Mouse (Mus musculus): ENCODE measurements around the gene Auh. TPM values are rescaled to one million over a fixed set of nuclear protein-coding genes. Genes with fewer than 3 reads are reported as not detected.

Auh gene
- total and polyA plus RNA-seq, 3 experiments: 14.7 to 19.5 TPM; not detected in 1

DNA sequence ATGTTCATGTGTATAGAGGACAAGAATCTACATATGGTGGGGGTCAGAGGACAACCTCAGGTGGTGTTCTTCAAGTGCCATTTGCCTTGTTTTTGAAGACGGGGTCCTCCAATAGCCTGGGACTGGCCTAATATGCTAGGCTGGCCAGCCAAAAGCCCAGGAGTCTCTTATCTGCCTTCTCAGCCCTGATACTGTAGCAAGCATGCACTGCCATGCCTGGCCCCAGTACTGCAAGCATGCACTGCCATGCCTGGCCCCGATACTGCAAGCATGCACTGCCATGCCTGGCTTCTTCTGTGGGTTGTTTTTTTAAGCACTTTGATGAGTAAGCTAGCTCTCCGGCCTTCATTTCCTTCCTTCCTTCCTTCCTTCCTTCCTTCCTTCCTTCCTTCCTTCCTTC lies 115.7 kb downstream of the Auh start:
- TF ChIP-seq RAD21 (IDR thresholded peaks at IDR 0.05; ENCODE audit: low read depth, low read length): no peak
- TF ChIP-seq ZC3H11A (IDR thresholded peaks at IDR 0.05; ENCODE audit: low read depth, low read length): no peak
- TF ChIP-seq NELFE (IDR thresholded peaks at IDR 0.05; ENCODE audit: low read depth, low read length): no peak
- TF ChIP-seq SMC3 (IDR thresholded peaks at IDR 0.05; ENCODE audit: low read depth, low read length): no peak
- no peak for TF ChIP-seq ZKSCAN1 (IDR thresholded peaks at IDR 0.05; ENCODE audit: low read depth, low read length)
- TF ChIP-seq ETS1 (IDR thresholded peaks at IDR 0.05; ENCODE audit: low read depth, low read length): no peak
- no peak for TF ChIP-seq MXI1 (IDR thresholded peaks at IDR 0.05; ENCODE audit: low read depth, low read length)
- TF ChIP-seq MAZ (IDR thresholded peaks at IDR 0.05; ENCODE audit: low read depth, low read length): no peak
- TF ChIP-seq USF1 (IDR thresholded peaks at IDR 0.05; ENCODE audit: low read depth, low read length): no peak
- TF ChIP-seq MAFK (IDR thresholded peaks at IDR 0.05; ENCODE audit: borderline replicate concordance, low read depth, low read length): no peak
- H3K9ac ChIP-seq (ENCODE audit: control insufficient read depth, low read depth, low read length, poor library complexity, severe bottlenecking): no peak overlapping the region
- H3K27ac ChIP-seq (ENCODE audit: control insufficient read depth, low read depth, low read length): no peak overlapping the region
- no peaks in the 10 kb centered on the region for H3K9me3 ChIP-seq (replicated peaks; ENCODE audit: insufficient read depth, low read length)
- no peaks in the 10 kb centered on the region for H3K36me3 ChIP-seq (ENCODE audit: control insufficient read depth in 1 of 2, insufficient read depth in 2 of 2, low read length in 2 of 2)
- DNase-seq (ENCODE audit: low read depth, low spot score): no peak
- H3K4me1 ChIP-seq (ENCODE audit: control insufficient read depth in 1 of 2, insufficient read depth in 2 of 2, low read length in 2 of 2): no peaks in the 10 kb centered on the region
- H3K4me3 ChIP-seq (ENCODE audit: control insufficient read depth in 1 of 2, insufficient read depth in 1 of 2, low read depth in 2 of 2, low read length in 2 of 2): no peak overlapping the region
- H3K79me2 ChIP-seq (ENCODE audit: control insufficient read depth, insufficient read depth, low read length, poor library complexity): no peaks in the 10 kb centered on the region
- no peaks in the 10 kb centered on the region; a peak in 1 of 4 replicates for H3K27me3 ChIP-seq (ENCODE audit: control insufficient read depth in 1 of 2, insufficient read depth in 2 of 2, low read length in 2 of 2)

DNA sequence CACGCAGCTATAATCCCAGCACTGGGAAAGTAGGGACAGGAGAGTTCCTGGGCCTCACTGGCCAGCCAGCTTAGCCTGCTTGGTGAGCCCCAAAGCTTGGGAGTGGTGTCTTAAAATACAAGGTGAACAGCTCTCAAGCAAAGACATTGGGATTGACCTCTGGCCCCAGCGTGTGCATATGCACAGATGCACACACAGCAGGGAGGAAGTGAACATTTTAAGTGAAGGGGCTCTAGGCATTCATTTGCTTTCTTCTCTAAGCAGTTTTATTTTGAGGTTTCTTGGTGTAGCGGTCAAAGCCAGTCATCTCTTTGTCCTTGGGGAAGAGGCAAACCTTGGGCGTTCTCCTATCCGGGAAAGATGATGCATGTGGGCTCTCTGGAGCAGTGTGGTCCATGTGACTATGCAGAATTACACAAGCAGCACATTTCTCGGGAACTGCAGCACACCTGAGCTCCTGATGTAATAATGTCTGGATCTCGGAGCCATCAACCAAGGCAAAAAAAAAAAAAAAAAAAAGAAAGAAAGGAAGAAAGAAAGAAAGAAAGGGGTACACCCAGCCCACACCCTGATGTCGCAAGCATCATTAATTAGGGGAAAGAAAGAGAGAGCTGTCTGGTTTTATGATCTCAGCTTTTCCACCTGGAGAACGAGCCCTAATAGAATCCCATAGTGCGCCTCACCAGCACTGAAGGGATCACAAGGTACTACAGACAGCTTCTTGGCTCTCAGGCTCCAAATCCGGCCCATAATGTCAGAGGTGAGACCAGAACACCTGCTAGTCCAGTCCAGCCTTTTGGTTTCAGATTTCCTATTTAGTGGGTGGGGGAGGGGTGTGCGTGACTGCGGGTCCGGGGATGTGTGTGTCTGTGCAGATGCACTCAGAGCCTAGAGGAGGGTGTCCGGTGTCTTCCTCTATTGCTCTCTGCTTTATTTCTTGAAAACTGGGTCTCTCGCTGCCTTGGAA lies 116.6 kb downstream of the Auh start:
- Histone ChIP-seq H3K4me1 (ENCODE audit: control insufficient read depth in 1 of 2, insufficient read depth in 2 of 2, low read length in 2 of 2) (no peaks in the 10 kb centered on the region), H3K9me3 (replicated peaks; ENCODE audit: insufficient read depth, low read length) (no peaks in the 10 kb centered on the region)
- no peak for DNase-seq (ENCODE audit: low read depth, low spot score)

More for the DNA sequence above, 116.6 kb downstream of the Auh start:
- no peak overlapping the region for H3K4me3 ChIP-seq (ENCODE audit: control insufficient read depth in 1 of 2, insufficient read depth in 1 of 2, low read depth in 2 of 2, low read length in 2 of 2)
- H3K27ac ChIP-seq (ENCODE audit: control insufficient read depth, low read depth, low read length): no peak overlapping the region
- no peak overlapping the region for H3K9ac ChIP-seq (ENCODE audit: control insufficient read depth, low read depth, low read length, poor library complexity, severe bottlenecking)
- no peak for TF ChIP-seq ZNF384 (IDR thresholded peaks at IDR 0.05; ENCODE audit: low read depth, low read length)
- TF ChIP-seq POLR2A (IDR thresholded peaks at IDR 0.05; ENCODE audit: control insufficient read depth in 1 of 2, insufficient read depth in 1 of 2, low read depth in 1 of 2, low read length in 2 of 2, poor library complexity in 1 of 2): no peak
- TF ChIP-seq SMC3 (IDR thresholded peaks at IDR 0.05; ENCODE audit: low read depth, low read length): no peak
- TF ChIP-seq USF2 (IDR thresholded peaks at IDR 0.05; ENCODE audit: borderline replicate concordance in 1 of 2, insufficient read depth in 1 of 2, low read depth in 1 of 2, low read length in 2 of 2): no peak
- no peak for TF ChIP-seq KAT2A (conservative IDR thresholded peaks at IDR 0.05; ENCODE audit: low read depth, low read length)
- no peak for TF ChIP-seq CHD2 (IDR thresholded peaks at IDR 0.05; ENCODE audit: low read length)
- no peak for TF ChIP-seq RCOR1 (IDR thresholded peaks at IDR 0.05; ENCODE audit: low read depth, low read length)
- no peak for TF ChIP-seq E2F4 (IDR thresholded peaks at IDR 0.05; ENCODE audit: borderline replicate concordance, low read depth, low read length)
- TF ChIP-seq EP300 (IDR thresholded peaks at IDR 0.05; ENCODE audit: low read depth in 1 of 2, low read length in 2 of 2): no peak
- no peaks in the 10 kb centered on the region for H3K79me2 ChIP-seq (ENCODE audit: control insufficient read depth, insufficient read depth, low read length, poor library complexity)
- no peaks in the 10 kb centered on the region; a peak in 1 of 4 replicates for H3K27me3 ChIP-seq (ENCODE audit: control insufficient read depth in 1 of 2, insufficient read depth in 2 of 2, low read length in 2 of 2)
- no peaks in the 10 kb centered on the region for H3K36me3 ChIP-seq (ENCODE audit: control insufficient read depth in 1 of 2, insufficient read depth in 2 of 2, low read length in 2 of 2)
